Mouse (Mus musculus) ovary, postnatal 10 days (tissue): Measurements from ENCODE around the gene Fah.

ENCODE experiments used
- DNase-seq: peaks from one replicate; pipeline ENCODE4 v3.0.0; 2022; ENCODE audit warnings: low spot score

The Fah gene

GRCm38 (mm10) chr7:84594917-84595303, 11.6 kb downstream of the Fah start:
- no peak for DNase-seq

- DNase-seq = no peak
These were observed 12.2 kb downstream of the Fah start for GRCm38 (mm10) chr7:84594087-84594916.

- DNase-seq = no peak
These were observed 15.2 kb downstream of the Fah start for GRCm38 (mm10) chr7:84591347-84591746.

- no peak for DNase-seq
These were observed 15.9 kb downstream of the Fah start for GRCm38 (mm10) chr7:84590622-84591021.

GRCm38 (mm10) chr7:84587101-84587783, 19.3 kb downstream of the Fah start:
- DNase-seq = no peak

- DNase-seq = no peak
These were observed 20.0 kb downstream of the Fah start for GRCm38 (mm10) chr7:84586360-84587100.

GRCm38 (mm10) chr7:84585086-84585485, 21.4 kb downstream of the Fah start:
- DNase-seq = no peak

- no peak for DNase-seq
These were observed 26.8 kb downstream of the Fah start for GRCm38 (mm10) chr7:84579769-84580168.

GRCm38 (mm10) chr7:84578841-84579240, 27.7 kb downstream of the Fah start:
- DNase-seq = no peak

GRCm38 (mm10) chr7:84577034-84577433, 29.5 kb downstream of the Fah start:
- DNase-seq = no peak

GRCm38 (mm10) chr7:84566200-84566599, 40.3 kb downstream of the Fah start:
- DNase-seq = no peak

- no peak for DNase-seq
These were observed 42.3 kb downstream of the Fah start for GRCm38 (mm10) chr7:84564236-84564635.

GRCm38 (mm10) chr7:84560500-84560899, 46.0 kb downstream of the Fah start:
- DNase-seq = no peak

- DNase-seq = no peak
These were observed 49.2 kb downstream of the Fah start for GRCm38 (mm10) chr7:84557332-84557731.

GRCm38 (mm10) chr7:84555294-84555693, 51.2 kb downstream of the Fah start:
- no peak for DNase-seq

GRCm38 (mm10) chr7:84551472-84551871, 55.0 kb downstream of the Fah start:
- DNase-seq = no peak

GRCm38 (mm10) chr7:84546667-84547066, 59.9 kb downstream of the Fah start:
- DNase-seq = no peak

GRCm38 (mm10) chr7:84544946-84545345, 61.6 kb downstream of the Fah start:
- no peak for DNase-seq
